Mouse (Mus musculus): ENCODE data around the gene Cope. TPM values are rescaled to one million over a fixed set of nuclear protein-coding genes. Genes with fewer than 3 reads are reported as not detected.

Cope gene
- polyA plus RNA-seq, 1 experiment from 2014 or later, result 299 TPM

DNA sequence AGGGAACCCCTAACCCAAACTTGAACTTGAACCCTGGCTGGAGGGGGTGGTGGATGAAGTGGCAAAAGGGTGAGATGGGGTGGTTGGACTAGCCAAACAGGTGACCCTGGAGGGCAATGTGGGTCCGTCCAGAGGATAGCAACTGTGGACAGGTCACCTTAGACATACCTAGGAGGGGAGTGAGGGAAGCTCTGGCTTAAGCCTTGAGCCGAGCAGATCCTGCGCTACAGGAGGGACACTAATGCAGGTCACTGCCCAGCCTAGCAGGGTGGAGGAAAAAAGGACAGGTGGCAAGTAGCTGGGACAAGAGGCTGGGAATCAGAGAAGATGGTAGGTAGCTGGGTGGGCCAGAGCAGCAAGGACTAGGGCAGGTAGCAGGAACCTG is 49.7 kb downstream of the Cope start:
- WGBS, result 35% methylated on average over 3 of the region's 3 CpGs

GRCm38 (mm10) chr8:70352657-70353151 is 50.4 kb downstream of the Cope start:
- Histone ChIP-seq H3K4me3 (replicated peaks) (peak overlapping the region; percentile 78), H3K4me1 (peaks cover 56% of the 10 kb centered on the region), H3K9me3 (replicated peaks) (no peaks in the 10 kb centered on the region), H3K4me2 (peak overlapping the region; percentile 98), H3K36me3 (peaks cover 5% of the 10 kb centered on the region; the same call in 1 of the 2 replicates), H3K27ac (replicated peaks) (peak overlapping the region; percentile 89), H3K9ac (replicated peaks) (peak overlapping the region; percentile 89), H3K27me3 (replicated peaks) (no peaks in the 10 kb centered on the region)
- ATAC-seq (ENCODE audit: low FRiP score), result peak; percentile 40; the same call in 1 of the 2 replicates
- WGBS, result under 1% methylated on average over 61 of the region's 64 CpGs

More for the DNA sequence above, 49.7 kb downstream of the Cope start:
- Histone ChIP-seq H3K36me3 (peaks cover 5% of the 10 kb centered on the region; the same call in 1 of the 2 replicates), H3K9ac (replicated peaks) (peak overlapping the region; percentile 89), H3K9me3 (replicated peaks) (no peaks in the 10 kb centered on the region), H3K27ac (replicated peaks) (no peak overlapping the region; the same call in 1 of the 2 replicates), H3K4me2 (peak overlapping the region; percentile 98), H3K4me3 (replicated peaks) (peak overlapping the region; percentile 78), H3K27me3 (replicated peaks) (no peaks in the 10 kb centered on the region), H3K4me1 (peaks cover 56% of the 10 kb centered on the region)
- ATAC-seq (ENCODE audit: low FRiP score), result no peak

GRCm38 (mm10) chr8:70353194-70353817 is 51.0 kb downstream of the Cope start, which contains the start of gene Upf1:
Gene Upf1 (minus strand): TSS chr8:70353278.
- Histone ChIP-seq H3K9me3 (replicated peaks) (no peaks in the 10 kb centered on the region), H3K36me3 (peaks cover 5% of the 10 kb centered on the region; the same call in 1 of the 2 replicates), H3K4me3 (replicated peaks) (peak within 1 kb of the TSS; percentile 78), H3K4me1 (peaks cover 52% of the 10 kb centered on the region), H3K4me2 (peak within 1 kb of the TSS; percentile 98), H3K27me3 (replicated peaks) (no peaks in the 10 kb centered on the region), H3K9ac (replicated peaks) (peak within 1 kb of the TSS; percentile 89), H3K27ac (replicated peaks) (peak within 1 kb of the TSS; percentile 89)
- WGBS, result under 1% methylated on average over 64 of the region's 69 CpGs
- ATAC-seq (ENCODE audit: low FRiP score), result peak; percentile 91

GRCm38 (mm10) chr8:70354004-70354403 is 51.7 kb downstream of the Cope start:
- peak overlapping the region; percentile 58 for H3K9ac ChIP-seq (replicated peaks)
- peak; percentile 4 for ATAC-seq (ENCODE audit: low FRiP score)
- peak overlapping the region; percentile 98 for H3K4me2 ChIP-seq
- peak overlapping the region; percentile 86 for H3K27ac ChIP-seq (replicated peaks)
- 70% methylated on average over 4 of the region's 4 CpGs for WGBS
- H3K9me3 ChIP-seq (replicated peaks), result no peaks in the 10 kb centered on the region
- no peaks in the 10 kb centered on the region for H3K27me3 ChIP-seq (replicated peaks)
- peak overlapping the region; percentile 78 for H3K4me3 ChIP-seq (replicated peaks)
- H3K4me1 ChIP-seq, result peaks cover 45% of the 10 kb centered on the region
- 0 out of 2 replicates have a peak, but pooled peaks cover 2% of the 10 kb centered on the region for H3K36me3 ChIP-seq

DNA sequence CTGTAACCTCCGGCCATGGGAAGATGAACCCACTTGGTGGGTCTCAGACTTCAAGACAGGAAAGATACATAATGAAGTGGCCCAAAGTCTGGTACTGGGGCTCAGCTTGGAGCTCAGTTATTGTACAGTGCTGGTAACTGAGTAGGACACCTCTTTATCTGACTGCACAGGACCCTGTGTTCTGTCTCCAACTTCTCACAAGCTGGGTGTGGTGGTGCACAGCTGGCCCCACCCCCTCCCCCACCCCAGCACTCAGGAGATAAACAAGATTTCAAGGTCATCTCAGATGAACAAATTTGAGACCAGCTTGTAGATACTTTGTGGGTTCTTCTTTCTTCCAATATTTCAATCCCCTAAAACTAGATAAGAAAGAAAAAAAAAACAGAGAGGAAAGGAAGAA is 53.8 kb downstream of the Cope start:
- Histone ChIP-seq H3K4me2 (no peak overlapping the region), H3K4me1 (peaks cover 23% of the 10 kb centered on the region), H3K36me3 (no peaks in the 10 kb centered on the region), H3K27me3 (replicated peaks) (no peaks in the 10 kb centered on the region), H3K9ac (replicated peaks) (no peak overlapping the region), H3K27ac (replicated peaks) (no peak overlapping the region), H3K9me3 (replicated peaks) (no peaks in the 10 kb centered on the region), H3K4me3 (replicated peaks) (no peak overlapping the region)
- WGBS, result 87% methylated on average over 1 of the region's 1 CpGs
- ATAC-seq (ENCODE audit: low FRiP score), result no peak

DNA sequence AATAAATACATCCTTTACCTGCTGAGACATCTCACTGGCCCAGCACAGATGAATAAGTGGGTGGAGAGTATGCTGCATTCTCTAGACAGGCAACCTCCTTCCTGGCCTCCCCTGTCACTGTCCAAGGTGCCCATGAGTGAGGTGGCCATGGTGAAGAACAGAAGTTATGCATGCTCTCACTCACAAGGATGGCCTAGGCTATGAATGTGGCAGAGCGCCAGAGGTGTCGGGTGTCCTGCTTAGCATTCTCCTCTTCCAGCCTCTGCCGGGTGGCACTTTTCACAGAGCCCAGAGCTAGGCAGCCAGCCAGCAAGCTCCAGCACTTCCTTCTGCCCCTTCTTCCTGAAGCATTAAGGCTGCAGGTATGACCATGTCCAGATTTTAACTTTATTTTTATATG is 57.1 kb downstream of the Cope start:
- Histone ChIP-seq H3K36me3 (no peaks in the 10 kb centered on the region), H3K9me3 (replicated peaks) (no peaks in the 10 kb centered on the region), H3K4me2 (no peak overlapping the region), H3K4me3 (replicated peaks) (no peak overlapping the region), H3K9ac (replicated peaks) (no peak overlapping the region), H3K27ac (replicated peaks) (no peak overlapping the region), H3K4me1 (0 out of 2 replicates have a peak, but pooled peaks cover 1% of the 10 kb centered on the region), H3K27me3 (replicated peaks) (no peaks in the 10 kb centered on the region)
- ATAC-seq (ENCODE audit: low FRiP score), result no peak
- 34% methylated on average over 3 of the region's 3 CpGs for WGBS

- ATAC-seq (ENCODE audit: low FRiP score), result no peak
- Histone ChIP-seq H3K4me2 (no peak overlapping the region), H3K4me1 (no peaks in the 10 kb centered on the region), H3K36me3 (no peaks in the 10 kb centered on the region), H3K9ac (replicated peaks) (no peak overlapping the region), H3K9me3 (replicated peaks) (no peaks in the 10 kb centered on the region), H3K27ac (replicated peaks) (no peak overlapping the region), H3K27me3 (replicated peaks) (no peaks in the 10 kb centered on the region), H3K4me3 (replicated peaks) (no peak overlapping the region)
- WGBS, result 53% methylated on average over 4 of the region's 4 CpGs
Observed at GRCm38 (mm10) chr8:70360769-70361168, 58.5 kb downstream of the Cope start.

GRCm38 (mm10) chr8:70361484-70362032 is 59.2 kb downstream of the Cope start:
- Histone ChIP-seq H3K27ac (replicated peaks) (no peak overlapping the region), H3K4me2 (no peak overlapping the region), H3K4me3 (replicated peaks) (no peak overlapping the region), H3K36me3 (no peaks in the 10 kb centered on the region), H3K27me3 (replicated peaks) (no peaks in the 10 kb centered on the region), H3K4me1 (no peaks in the 10 kb centered on the region), H3K9me3 (replicated peaks) (no peaks in the 10 kb centered on the region), H3K9ac (replicated peaks) (no peak overlapping the region; the same call in 1 of the 2 replicates)
- WGBS, result 81% methylated on average over 10 of the region's 10 CpGs
- no peak for ATAC-seq (ENCODE audit: low FRiP score)

Other genes with a start within 250 kb of the Cope start
- 1.4 and 2.0 TPM in 2 replicates for gene Tm6sf2, start 229.6 kb upstream of the Cope start, polyA plus RNA-seq (2015; fragmentation: Nextera tagmentation; extraction: Ambion mirVana)
- 1.5 and 1.6 TPM in 2 replicates for gene Hapln4, start 219.1 kb upstream of the Cope start, polyA plus RNA-seq (2015; fragmentation: Nextera tagmentation; extraction: Ambion mirVana)
- 160 and 169 TPM in 2 replicates for gene Ncan, start 181.6 kb upstream of the Cope start, polyA plus RNA-seq (2015; fragmentation: Nextera tagmentation; extraction: Ambion mirVana)
- gene Nr2c2ap, start 171.2 kb upstream of the Cope start, polyA plus RNA-seq (2015; fragmentation: Nextera tagmentation; extraction: Ambion mirVana), result 47.2 and 49.0 TPM in 2 replicates
- gene Rfxank, start 163.4 kb upstream of the Cope start, polyA plus RNA-seq (2015; fragmentation: Nextera tagmentation; extraction: Ambion mirVana), result 12.3 and 14.6 TPM in 2 replicates
- 60.8 and 62.6 TPM in 2 replicates for gene Borcs8, start 163.0 kb upstream of the Cope start, polyA plus RNA-seq (2015; fragmentation: Nextera tagmentation; extraction: Ambion mirVana)
- gene Mef2b, start 162.8 kb upstream of the Cope start, polyA plus RNA-seq (2015; fragmentation: Nextera tagmentation; extraction: Ambion mirVana), result 1.4 and 1.5 TPM in 2 replicates
- gene Tmem161a, start 130.2 kb upstream of the Cope start, polyA plus RNA-seq (2015; fragmentation: Nextera tagmentation; extraction: Ambion mirVana), result 51.1 and 54.0 TPM in 2 replicates
- 9.3 and 10.9 TPM in 2 replicates for gene Slc25a42, start 90.2 kb upstream of the Cope start, polyA plus RNA-seq (2015; fragmentation: Nextera tagmentation; extraction: Ambion mirVana)
- gene Sugp2, start 68.3 kb upstream of the Cope start, polyA plus RNA-seq (2015; fragmentation: Nextera tagmentation; extraction: Ambion mirVana), result 77.3 and 80.5 TPM in 2 replicates
- 106 and 112 TPM in 2 replicates for gene Armc6, start 68.1 kb upstream of the Cope start, polyA plus RNA-seq (2015; fragmentation: Nextera tagmentation; extraction: Ambion mirVana)
- 22.7 and 30.1 TPM in 2 replicates for gene Homer3, start 19.7 kb upstream of the Cope start, polyA plus RNA-seq (2015; fragmentation: Nextera tagmentation; extraction: Ambion mirVana)
- 42.2 and 46.7 TPM in 2 replicates for gene Ddx49, start within 50 bp of the Cope start, polyA plus RNA-seq (2015; fragmentation: Nextera tagmentation; extraction: Ambion mirVana)
- gene Cers1, start 13.3 kb downstream of the Cope start, polyA plus RNA-seq (2015; fragmentation: Nextera tagmentation; extraction: Ambion mirVana), result 35.5 and 42.4 TPM in 2 replicates
- gene Gdf1, start 27.3 kb downstream of the Cope start, polyA plus RNA-seq (2015; fragmentation: Nextera tagmentation; extraction: Ambion mirVana), result 7.9 and 9.8 TPM in 2 replicates
- 11.8 and 12.6 TPM in 2 replicates for gene Upf1, start 50.8 kb downstream of the Cope start, polyA plus RNA-seq (2015; fragmentation: Nextera tagmentation; extraction: Ambion mirVana)
- 3.1 and 6.4 TPM in 2 replicates for gene Comp, start 71.0 kb downstream of the Cope start, polyA plus RNA-seq (2015; fragmentation: Nextera tagmentation; extraction: Ambion mirVana)
- 44.9 and 45.6 TPM in 2 replicates for gene Crtc1, start 137.1 kb downstream of the Cope start, polyA plus RNA-seq (2015; fragmentation: Nextera tagmentation; extraction: Ambion mirVana)
- 33.3 and 35.0 TPM in 2 replicates for gene Klhl26, start 174.4 kb downstream of the Cope start, polyA plus RNA-seq (2015; fragmentation: Nextera tagmentation; extraction: Ambion mirVana)
- gene Tmem59l, start 184.8 kb downstream of the Cope start, polyA plus RNA-seq (2015; fragmentation: Nextera tagmentation; extraction: Ambion mirVana), result 153 and 188 TPM in 2 replicates
- 7.9 and 8.7 TPM in 2 replicates for gene Crlf1, start 190.6 kb downstream of the Cope start, polyA plus RNA-seq (2015; fragmentation: Nextera tagmentation; extraction: Ambion mirVana)
- gene Rex1bd, start 204.2 kb downstream of the Cope start, polyA plus RNA-seq (2015; fragmentation: Nextera tagmentation; extraction: Ambion mirVana), result 165 and 181 TPM in 2 replicates
- 653 and 714 TPM in 2 replicates for gene Uba52, start 208.3 kb downstream of the Cope start, polyA plus RNA-seq (2015; fragmentation: Nextera tagmentation; extraction: Ambion mirVana)
- gene Fkbp8, start 225.2 kb downstream of the Cope start, polyA plus RNA-seq (2015; fragmentation: Nextera tagmentation; extraction: Ambion mirVana), result 381 and 389 TPM in 2 replicates
- gene Kxd1, start 225.4 kb downstream of the Cope start, polyA plus RNA-seq (2015; fragmentation: Nextera tagmentation; extraction: Ambion mirVana), result 44.4 and 51.1 TPM in 2 replicates
- 14.7 and 19.2 TPM in 2 replicates for gene Ell, start 236.9 kb downstream of the Cope start, polyA plus RNA-seq (2015; fragmentation: Nextera tagmentation; extraction: Ambion mirVana)

Measured in neural tube, embryonic 15.5 days (tissue).